Mouse (Mus musculus) forebrain, embryonic 15.5 days (tissue): ENCODE measurements around the gene Tfb1m. TPM values are rescaled to one million over a fixed set of nuclear protein-coding genes. Genes with fewer than 3 reads are reported as not detected.

Experiments
- ATAC-seq: fragments of 200-750 bp; cut with Nextera tagmentation; replicated peaks from 2 replicates; pipeline ENCODE4 v1.8.0; 2017; ENCODE audit warnings: mild to moderate bottlenecking, moderate TSS enrichment, moderate library complexity
- H3K27ac ChIP-seq: fragments of 300-500 bp; sonication (generic); replicated peaks from 2 replicates; pipeline ENCODE4 v1.5.1; 2015; ENCODE audit warnings: mild to moderate bottlenecking, inconsistent platforms
- H3K27me3 ChIP-seq: fragments of 300-500 bp; sonication (generic); 2 replicates; pipeline ENCODE4 v1.6.1; 2015; ENCODE audit warnings: inconsistent platforms
- H3K36me3 ChIP-seq: fragments of 300-500 bp; sonication (generic); 2 replicates; pipeline ENCODE4 v1.6.1; 2015; ENCODE audit warnings: mild to moderate bottlenecking, inconsistent platforms
- H3K4me1 ChIP-seq: fragments of 300-500 bp; sonication (generic); 2 replicates; pipeline ENCODE4 v1.6.1; 2015; ENCODE audit warnings: inconsistent platforms
- H3K4me2 ChIP-seq: fragments of 300-500 bp; sonication (generic); replicated peaks from 2 replicates; pipeline ENCODE4 v1.6.1; 2015; ENCODE audit warnings: mild to moderate bottlenecking, inconsistent platforms
- H3K4me3 ChIP-seq: fragments of 300-500 bp; sonication (generic); 2 replicates; pipeline ENCODE4 v1.5.1; 2015; ENCODE audit warnings: mild to moderate bottlenecking, inconsistent platforms
- H3K9ac ChIP-seq: fragments of 300-500 bp; sonication (generic); replicated peaks from 2 replicates; pipeline ENCODE4 v1.6.1; 2015; ENCODE audit warnings: mild to moderate bottlenecking, inconsistent platforms
- H3K9me3 ChIP-seq: fragments of 300-500 bp; sonication (generic); 2 replicates; pipeline ENCODE4 v1.6.1; 2016; ENCODE audit warnings: inconsistent platforms
- WGBS: fragments of 180-500 bp; shearing (Covaris S2); methylation state at CpG from one replicate; pipeline ENCODE4 v1.1.7; 2015; ENCODE audit warnings: mixed read lengths; 5-methylcytosine and 5-hydroxymethylcytosine counted together
- polyA plus RNA-seq: library from polyadenylated mRNA; unstranded; fragments of >200 nt; fragmentation: Nextera tagmentation; extraction: Ambion mirVana; gene quantifications from 2 replicates; pipeline ENCODE4 v1.2.1, GENCODE M21; 2015

Tfb1m gene
- polyA plus RNA-seq, 1 experiment from 2014 or later: 13.7 TPM

DNA sequence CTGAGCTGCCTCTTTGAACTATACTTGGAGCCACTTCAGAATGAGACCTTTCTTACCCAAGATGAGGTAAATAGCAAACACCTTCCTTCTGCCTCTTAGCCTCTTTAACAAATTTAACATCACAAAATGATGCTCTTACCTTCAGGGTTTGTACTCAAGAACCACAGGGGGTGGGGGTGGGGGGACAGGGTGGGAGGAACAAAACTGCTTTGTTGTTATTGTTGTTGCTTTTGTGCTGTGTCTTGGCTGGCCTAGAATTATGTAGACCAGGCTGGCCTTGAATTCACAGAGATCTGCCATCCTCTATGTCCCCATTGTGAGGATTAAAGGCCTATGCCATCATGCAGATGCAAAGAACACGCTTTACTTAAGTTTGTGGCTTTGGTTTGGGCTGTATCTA is 51.9 kb downstream of the Tfb1m start:
- Histone ChIP-seq H3K4me3 (no peak overlapping the region), H3K9me3 (no peaks in the 10 kb centered on the region), H3K9ac (no peak overlapping the region), H3K4me2 (no peak overlapping the region), H3K27me3 (no peaks in the 10 kb centered on the region), H3K36me3 (peaks cover 57% of the 10 kb centered on the region), H3K27ac (no peak overlapping the region), H3K4me1 (no peaks in the 10 kb centered on the region)
- ATAC-seq: no peak
- 71% methylated on average over 1 of the region's 1 CpGs for WGBS

DNA sequence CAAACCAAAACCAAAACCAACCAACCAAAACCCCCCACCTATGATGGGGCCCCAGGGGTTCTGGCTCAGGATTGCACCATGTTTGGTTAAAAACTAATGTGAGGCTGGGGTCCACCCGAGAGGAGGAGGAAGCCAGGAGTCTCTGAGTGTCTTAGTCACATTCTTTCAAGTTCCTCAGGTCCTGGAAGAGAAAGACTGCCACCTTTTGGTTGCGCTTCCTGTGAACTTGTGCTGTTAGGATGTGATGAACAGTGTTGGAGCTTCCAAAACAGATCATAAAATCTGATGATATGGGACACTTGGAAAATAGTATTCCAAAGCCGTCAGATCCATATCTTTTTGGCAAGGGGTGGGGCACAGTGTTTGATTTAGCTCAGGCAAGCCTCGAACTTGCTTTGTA is 56.6 kb downstream of the Tfb1m start:
- Histone ChIP-seq H3K27me3 (no peaks in the 10 kb centered on the region), H3K27ac (no peak overlapping the region), H3K4me3 (no peak overlapping the region), H3K9ac (no peak overlapping the region), H3K4me2 (no peak overlapping the region), H3K4me1 (no peaks in the 10 kb centered on the region), H3K9me3 (no peaks in the 10 kb centered on the region), H3K36me3 (peaks cover 24% of the 10 kb centered on the region)
- 91% methylated on average over 4 of the region's 4 CpGs for WGBS
- no peak for ATAC-seq

DNA sequence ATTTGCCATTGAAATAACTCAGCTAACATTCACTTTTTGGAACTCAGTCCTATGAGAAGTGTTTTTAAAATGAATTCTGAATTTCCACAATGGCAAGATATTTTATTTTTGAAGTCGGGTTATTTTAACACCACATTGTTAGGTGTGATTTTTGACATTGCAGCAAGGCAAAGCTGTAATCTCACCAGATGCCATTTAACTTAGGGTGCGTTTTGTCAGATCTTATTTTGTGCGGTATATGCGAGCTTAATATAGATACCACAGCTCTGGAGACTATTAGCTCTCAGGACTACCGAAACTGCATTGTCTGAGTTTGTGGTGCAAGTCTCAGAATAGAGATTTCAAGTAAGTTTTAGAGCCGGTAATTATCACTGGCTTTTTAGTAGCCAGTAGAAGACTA is 57.5 kb downstream of the Tfb1m start:
- 87% methylated on average over 6 of the region's 6 CpGs for WGBS
- no peak for ATAC-seq

DNA sequence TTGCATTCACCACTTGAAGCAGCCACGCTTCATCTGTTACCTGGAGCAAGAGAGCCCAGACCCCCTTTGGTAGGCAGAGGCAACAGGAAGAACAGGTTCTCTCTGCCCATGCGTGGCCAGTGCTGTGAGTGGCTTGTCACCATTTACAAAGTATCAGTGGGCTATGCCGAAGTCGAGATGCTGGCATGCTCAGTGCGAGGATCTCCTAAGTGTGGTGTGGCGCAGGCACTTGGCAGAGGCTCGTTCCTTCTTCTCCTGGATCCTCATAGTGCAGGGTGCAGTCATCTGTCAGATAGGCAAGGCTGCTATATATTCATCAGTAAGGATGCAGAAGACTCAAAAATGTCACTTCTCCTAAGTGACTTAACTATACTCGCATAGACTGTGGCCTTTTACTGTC is 58.1 kb downstream of the Tfb1m start:
- no peak overlapping the region for H3K9ac ChIP-seq
- H3K27ac ChIP-seq: 0 out of 2 replicates have a peak overlapping the region, but pooled peaks have one; percentile 8
- WGBS: 90% methylated on average over 8 of the region's 8 CpGs
- no peaks in the 10 kb centered on the region for H3K27me3 ChIP-seq
- H3K9me3 ChIP-seq: no peaks in the 10 kb centered on the region
- no peak overlapping the region for H3K4me2 ChIP-seq
- peaks cover 5% of the 10 kb centered on the region for H3K4me1 ChIP-seq
- no peak for ATAC-seq
- H3K36me3 ChIP-seq: peaks cover 11% of the 10 kb centered on the region
- H3K4me3 ChIP-seq: no peak overlapping the region

More for the DNA sequence above, 57.5 kb downstream of the Tfb1m start:
- Histone ChIP-seq H3K27me3 (no peaks in the 10 kb centered on the region), H3K9me3 (no peaks in the 10 kb centered on the region), H3K27ac (no peak overlapping the region), H3K4me1 (peaks cover 5% of the 10 kb centered on the region), H3K4me3 (no peak overlapping the region), H3K4me2 (no peak overlapping the region), H3K36me3 (peaks cover 15% of the 10 kb centered on the region), H3K9ac (no peak overlapping the region)

DNA sequence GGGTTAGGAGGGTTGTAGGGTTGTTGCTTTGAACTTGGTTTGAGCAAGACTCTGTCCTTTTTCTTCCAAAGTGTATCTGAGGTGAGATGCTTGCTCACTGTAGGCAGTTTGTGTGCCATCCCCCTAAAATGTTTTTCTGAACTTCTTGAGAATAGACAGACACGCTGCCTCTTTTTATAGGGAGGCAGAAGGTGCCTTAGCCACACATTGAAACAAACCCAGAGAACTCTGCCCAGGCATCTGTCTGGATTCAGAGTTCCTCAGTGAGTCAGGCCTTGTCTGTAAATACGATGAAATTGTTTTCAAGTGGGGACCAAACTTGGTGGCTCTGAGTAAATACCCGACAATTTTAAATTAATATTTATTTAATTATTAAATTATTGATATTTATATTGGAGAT is 59.0 kb downstream of the Tfb1m start:
- H3K27me3 ChIP-seq: no peaks in the 10 kb centered on the region
- ATAC-seq: no peak
- H3K4me1 ChIP-seq: peaks cover 5% of the 10 kb centered on the region
- no peak overlapping the region for H3K27ac ChIP-seq
- no peak overlapping the region for H3K4me3 ChIP-seq
- H3K4me2 ChIP-seq: no peak overlapping the region
- no peaks in the 10 kb centered on the region for H3K9me3 ChIP-seq
- no peak overlapping the region for H3K9ac ChIP-seq
- WGBS: 91% methylated on average over 3 of the region's 3 CpGs
- H3K36me3 ChIP-seq: peaks cover 11% of the 10 kb centered on the region

DNA sequence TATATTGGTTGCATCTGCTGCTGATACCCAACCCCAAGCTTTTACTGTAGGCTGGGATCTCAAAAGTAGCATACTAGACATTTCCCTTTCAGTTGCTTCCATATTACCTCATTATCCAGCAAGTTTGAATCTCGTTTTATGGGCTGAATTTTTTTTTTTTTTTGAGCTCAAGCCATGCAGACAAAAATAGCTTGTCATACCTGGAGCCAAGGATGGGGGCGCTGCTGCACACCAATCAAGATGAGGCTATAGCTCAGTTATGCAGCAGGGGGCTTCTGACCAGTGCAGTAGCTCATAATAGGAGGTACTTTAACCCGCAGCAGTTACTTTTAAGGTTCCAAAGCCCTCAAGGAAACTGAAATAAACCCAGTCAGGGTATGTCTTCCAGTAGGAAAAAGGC is 59.5 kb downstream of the Tfb1m start:
- Histone ChIP-seq H3K27me3 (no peaks in the 10 kb centered on the region), H3K9me3 (no peaks in the 10 kb centered on the region), H3K9ac (no peak overlapping the region), H3K36me3 (peaks cover 6% of the 10 kb centered on the region), H3K4me2 (no peak overlapping the region), H3K4me1 (peaks cover 5% of the 10 kb centered on the region), H3K27ac (no peak overlapping the region), H3K4me3 (no peak overlapping the region)
- ATAC-seq: no peak
- WGBS: 19% methylated on average over 3 of the region's 3 CpGs

DNA sequence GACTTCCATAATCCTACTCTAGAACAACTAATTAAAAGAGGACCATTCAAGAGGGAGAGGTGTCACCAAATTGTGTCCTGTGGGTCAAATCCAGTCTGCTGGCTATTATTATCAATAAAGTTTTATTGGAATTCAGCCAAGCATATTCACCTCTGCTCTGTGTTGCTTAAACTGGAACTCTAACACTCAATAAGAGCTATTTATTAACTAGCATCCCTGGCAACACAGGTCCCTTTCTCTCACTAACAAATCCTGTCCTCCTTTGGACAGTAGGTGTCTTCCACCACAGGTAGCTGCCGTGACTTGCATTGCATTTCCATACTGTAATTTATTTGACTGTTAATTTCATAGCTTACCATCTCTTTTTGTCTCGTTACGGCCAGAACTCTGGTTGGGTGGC is 61.5 kb downstream of the Tfb1m start:
- Histone ChIP-seq H3K27me3 (no peaks in the 10 kb centered on the region), H3K9me3 (no peaks in the 10 kb centered on the region), H3K27ac (no peak overlapping the region), H3K4me3 (no peak overlapping the region), H3K9ac (no peak overlapping the region), H3K4me2 (no peak overlapping the region), H3K36me3 (no peaks in the 10 kb centered on the region), H3K4me1 (peaks cover 5% of the 10 kb centered on the region)
- WGBS: 81% methylated on average over 3 of the region's 3 CpGs
- ATAC-seq: no peak

DNA sequence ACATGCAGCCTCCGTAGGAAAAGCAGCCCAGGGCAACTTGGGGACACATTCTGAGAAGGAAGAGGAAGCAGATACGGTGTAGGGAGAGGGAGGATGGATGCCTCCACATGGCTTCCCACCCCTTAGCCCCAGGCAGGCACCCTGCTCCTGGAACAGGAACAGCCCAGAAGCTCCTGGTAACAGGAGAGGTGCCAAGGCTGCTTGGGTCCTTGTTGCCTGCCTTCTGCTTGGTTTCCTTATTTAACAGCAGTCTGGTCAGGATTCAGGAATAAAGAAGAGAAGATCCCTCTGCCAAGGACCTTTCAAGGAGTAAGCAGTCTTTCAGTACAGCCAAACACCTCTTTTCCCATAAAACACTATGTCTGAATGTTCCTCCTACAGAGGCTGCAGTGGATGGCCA is 62.0 kb downstream of the Tfb1m start:
- Histone ChIP-seq H3K27ac (no peak overlapping the region), H3K4me1 (peaks cover 5% of the 10 kb centered on the region), H3K36me3 (no peaks in the 10 kb centered on the region), H3K9me3 (no peaks in the 10 kb centered on the region), H3K9ac (no peak overlapping the region), H3K4me2 (no peak overlapping the region), H3K27me3 (no peaks in the 10 kb centered on the region), H3K4me3 (no peak overlapping the region)
- ATAC-seq: no peak
- WGBS: 72% methylated on average over 2 of the region's 2 CpGs

DNA sequence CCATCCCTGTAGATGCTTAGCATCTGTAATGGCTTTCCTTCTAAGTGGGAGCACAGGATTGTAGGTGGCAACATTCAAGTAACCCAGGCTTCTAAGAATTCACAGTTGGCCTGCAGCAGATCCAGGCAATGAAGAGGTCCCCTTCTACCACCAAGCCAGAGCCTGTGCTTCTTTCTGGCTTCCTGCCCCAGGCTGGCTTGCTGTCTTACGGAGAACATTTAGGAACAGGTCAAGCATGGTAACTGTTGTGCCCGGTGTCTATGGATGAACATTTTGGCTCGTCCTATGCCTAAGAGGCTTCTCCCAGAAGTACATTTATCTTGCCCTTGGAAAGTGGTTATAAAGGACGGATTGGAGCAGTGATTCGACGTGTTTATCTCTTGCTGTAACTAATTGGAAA is 65.9 kb downstream of the Tfb1m start:
- no peak overlapping the region for H3K9ac ChIP-seq
- WGBS: 88% methylated on average over 6 of the region's 6 CpGs
- no peak for ATAC-seq
- H3K4me1 ChIP-seq: peaks cover 12% of the 10 kb centered on the region
- no peak overlapping the region for H3K4me3 ChIP-seq
- no peaks in the 10 kb centered on the region for H3K9me3 ChIP-seq
- H3K4me2 ChIP-seq: no peak overlapping the region
- H3K36me3 ChIP-seq: peaks cover 4% of the 10 kb centered on the region; the same call in 1 of the 2 replicates
- H3K27me3 ChIP-seq: no peaks in the 10 kb centered on the region
- H3K27ac ChIP-seq: no peak overlapping the region

DNA sequence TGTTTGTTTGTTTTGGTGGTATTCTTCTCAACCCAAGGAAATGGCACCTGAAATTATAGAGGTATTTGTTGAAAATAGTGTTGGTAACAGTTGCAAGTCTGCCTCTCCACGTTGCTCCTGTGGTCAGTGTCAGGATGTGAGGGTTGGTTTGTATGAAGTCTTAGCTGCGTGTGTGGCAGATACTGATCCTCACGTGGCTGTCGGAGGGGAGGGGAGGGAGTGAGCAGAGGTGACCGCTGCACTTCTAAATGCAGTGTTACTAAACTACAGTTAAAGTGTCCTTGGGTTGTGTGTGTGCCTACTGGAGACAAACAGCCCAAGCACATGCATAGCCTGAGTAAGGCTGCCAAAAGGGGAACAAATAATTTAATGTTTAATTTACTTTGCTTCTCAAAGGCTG is 66.5 kb downstream of the Tfb1m start:
- WGBS: 76% methylated on average over 5 of the region's 5 CpGs
- no peak overlapping the region for H3K9ac ChIP-seq

DNA sequence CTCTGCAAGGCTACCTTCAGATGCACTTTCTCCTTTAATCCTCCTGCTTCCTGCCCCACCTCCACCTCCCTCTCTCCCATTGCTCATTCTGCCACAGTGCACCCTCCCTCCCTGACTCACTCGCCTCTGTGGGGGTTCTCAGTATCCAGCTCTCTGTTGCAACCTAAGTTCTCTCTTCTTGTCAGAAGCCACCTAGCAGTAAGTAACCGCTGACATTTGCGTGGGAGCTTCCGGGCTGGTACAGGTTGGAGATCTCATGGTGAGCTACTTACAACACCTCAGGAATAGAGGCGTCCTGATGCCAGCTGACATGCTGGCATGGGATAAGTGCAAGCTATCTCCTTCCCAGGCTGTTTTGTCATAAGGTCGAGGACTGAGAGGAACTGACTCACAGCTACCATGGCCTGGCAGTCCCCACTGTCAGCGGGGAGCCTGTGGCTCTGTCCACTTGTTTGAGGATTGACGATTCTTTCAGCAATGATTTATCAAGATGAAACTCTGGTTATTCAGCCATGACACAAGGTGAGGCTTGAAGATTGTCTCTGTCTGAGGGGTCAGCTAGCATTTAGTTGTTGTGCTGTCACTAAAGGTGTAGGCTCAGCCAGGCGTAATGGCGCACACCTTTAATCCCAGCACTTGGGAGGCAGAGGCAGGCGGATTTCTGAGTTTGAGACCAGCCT is 67.2 kb downstream of the Tfb1m start:
- Histone ChIP-seq H3K9ac (no peak overlapping the region), H3K27ac (no peak overlapping the region), H3K4me2 (no peak overlapping the region), H3K4me1 (peaks cover 8% of the 10 kb centered on the region), H3K36me3 (peaks cover 4% of the 10 kb centered on the region; the same call in 1 of the 2 replicates), H3K4me3 (no peak overlapping the region), H3K27me3 (no peaks in the 10 kb centered on the region), H3K9me3 (no peaks in the 10 kb centered on the region)
- ATAC-seq: no peak
- WGBS: 86% methylated on average over 11 of the region's 11 CpGs

More for the DNA sequence above, 66.5 kb downstream of the Tfb1m start:
- ATAC-seq: no peak
- Histone ChIP-seq H3K27me3 (no peaks in the 10 kb centered on the region), H3K4me2 (no peak overlapping the region), H3K4me3 (no peak overlapping the region), H3K36me3 (peaks cover 4% of the 10 kb centered on the region; the same call in 1 of the 2 replicates), H3K27ac (no peak overlapping the region), H3K4me1 (peaks cover 12% of the 10 kb centered on the region), H3K9me3 (no peaks in the 10 kb centered on the region)

DNA sequence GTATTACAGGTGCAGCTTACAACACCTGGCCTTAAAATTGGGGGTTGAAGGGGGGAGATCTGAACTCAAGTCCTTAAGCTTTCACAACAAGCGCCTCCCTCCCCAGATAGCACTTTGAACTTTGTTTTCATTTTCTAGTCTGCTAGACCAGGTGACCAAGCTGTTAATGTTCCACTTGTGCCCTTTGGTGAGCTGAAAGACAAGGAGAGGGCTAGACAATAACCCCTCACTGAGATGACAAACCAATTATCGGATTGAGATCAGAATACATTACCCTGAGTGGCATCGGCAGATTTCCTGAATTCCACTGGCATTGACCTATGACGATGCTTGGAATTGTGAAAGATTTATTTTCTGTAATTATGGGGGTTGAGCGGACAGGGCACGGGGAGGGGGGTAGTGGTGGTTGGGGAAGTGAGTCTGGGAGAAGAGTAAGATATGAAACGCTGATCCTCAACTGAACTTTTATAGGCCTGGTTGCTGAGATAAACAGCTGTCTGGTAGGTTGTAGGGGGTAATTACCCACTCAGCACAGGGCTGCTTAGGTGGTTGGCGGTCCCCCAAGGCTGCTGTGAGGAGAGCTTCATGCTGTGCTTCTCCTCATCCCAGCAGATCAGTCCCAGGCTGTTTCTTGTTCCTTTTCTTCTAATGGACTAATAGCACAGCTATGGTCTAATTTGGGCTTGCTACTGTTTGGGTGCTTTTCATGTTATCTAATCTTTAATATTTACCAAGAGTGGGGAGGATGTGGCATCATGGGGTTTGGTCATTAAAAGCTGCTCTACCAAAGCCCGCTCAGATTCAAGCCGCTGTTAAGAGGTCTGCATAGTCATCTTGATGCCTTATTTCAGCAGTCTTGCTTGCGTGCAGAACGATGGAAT is 69.6 kb downstream of the Tfb1m start:
- H3K36me3 ChIP-seq: peaks cover 4% of the 10 kb centered on the region; the same call in 1 of the 2 replicates
- 52% methylated on average over 12 of the region's 12 CpGs for WGBS
- H3K9ac ChIP-seq: no peak overlapping the region
- H3K4me3 ChIP-seq: no peak overlapping the region
- ATAC-seq: peak; percentile 33; the same call in 1 of the 2 replicates
- peaks cover 7% of the 10 kb centered on the region for H3K4me1 ChIP-seq
- H3K4me2 ChIP-seq: no peak overlapping the region
- H3K27ac ChIP-seq: peak overlapping the region; percentile 21; the same call in 1 of the 2 replicates
- H3K9me3 ChIP-seq: no peaks in the 10 kb centered on the region
- no peaks in the 10 kb centered on the region for H3K27me3 ChIP-seq
